Mouse (Mus musculus): ENCODE measurements around the gene Map2k6. TPM values are rescaled to one million over a fixed set of nuclear protein-coding genes. Genes with fewer than 3 reads are reported as not detected.
"Not testable (repeated sequence)": the region's sequence is repeated elsewhere in the genome, so short reads cannot be mapped to it uniquely, and the experiment has no call there.

The Map2k6 gene
- 10 to 100 TPM; 11.8 to 15.0 TPM for total RNA-seq (2021)

DNA sequence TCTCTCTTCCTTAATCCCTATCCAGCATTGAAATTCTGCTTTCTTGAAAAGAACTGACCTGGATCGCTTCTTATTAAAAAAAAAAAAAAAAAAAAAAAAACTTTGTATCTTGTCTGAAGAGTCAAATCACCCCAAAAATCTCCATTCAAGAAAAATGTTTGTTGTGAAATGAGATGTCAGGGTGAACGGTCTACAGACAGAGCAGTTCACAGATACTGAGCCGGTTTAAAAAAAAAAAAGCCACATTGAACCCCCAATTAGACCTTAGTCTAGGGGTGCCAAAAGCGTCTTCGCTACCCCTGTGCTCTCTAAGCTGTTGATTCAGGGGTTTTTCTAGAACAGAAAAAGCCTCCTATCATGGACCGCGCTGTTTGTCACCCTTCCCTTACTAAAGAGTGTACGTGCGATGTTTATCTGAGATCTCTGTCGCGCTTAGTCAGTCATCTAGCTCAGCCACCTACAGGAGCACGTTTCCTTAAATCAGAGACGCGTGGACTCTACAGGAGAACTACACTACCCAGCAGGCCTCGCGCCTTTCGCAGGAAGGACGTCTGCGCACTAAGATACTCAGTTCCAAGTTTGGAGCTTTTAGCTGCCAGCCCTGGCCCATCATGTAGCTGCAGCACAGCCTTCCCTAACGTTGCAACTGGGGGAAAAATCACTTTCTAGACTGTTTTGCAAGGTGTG lies at the start of gene Map2k6:
Gene Map2k6, plus strand, starts transcription at position 570 of the 687 bp plus-strand sequence.
- DNase-seq = peak; percentile 80

- DNase-seq = no peak
Measured at GRCm38 (mm10) chr11:110354261-110354660, 44.7 kb upstream of the Map2k6 start.

DNA sequence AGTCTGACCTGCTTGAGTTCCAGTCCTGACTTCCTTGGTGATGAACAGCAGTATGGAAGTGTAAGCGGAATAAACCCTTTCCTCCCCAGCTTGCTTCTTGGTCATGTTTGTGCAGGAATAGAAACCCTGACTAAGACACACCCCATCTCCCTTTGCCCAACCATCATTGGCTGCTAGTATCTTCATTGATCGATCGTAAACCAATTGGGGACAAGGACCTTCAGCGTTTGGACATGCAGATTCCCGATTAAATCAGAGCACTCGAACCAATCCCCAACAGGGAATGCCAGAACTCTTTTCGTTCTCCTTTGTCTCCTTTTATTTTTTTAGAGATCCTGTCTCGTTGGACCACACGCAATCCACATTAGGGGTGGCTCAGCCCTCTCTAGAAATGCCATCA lies 43.8 kb upstream of the Map2k6 start:
- not testable (repeated sequence) for DNase-seq

DNA sequence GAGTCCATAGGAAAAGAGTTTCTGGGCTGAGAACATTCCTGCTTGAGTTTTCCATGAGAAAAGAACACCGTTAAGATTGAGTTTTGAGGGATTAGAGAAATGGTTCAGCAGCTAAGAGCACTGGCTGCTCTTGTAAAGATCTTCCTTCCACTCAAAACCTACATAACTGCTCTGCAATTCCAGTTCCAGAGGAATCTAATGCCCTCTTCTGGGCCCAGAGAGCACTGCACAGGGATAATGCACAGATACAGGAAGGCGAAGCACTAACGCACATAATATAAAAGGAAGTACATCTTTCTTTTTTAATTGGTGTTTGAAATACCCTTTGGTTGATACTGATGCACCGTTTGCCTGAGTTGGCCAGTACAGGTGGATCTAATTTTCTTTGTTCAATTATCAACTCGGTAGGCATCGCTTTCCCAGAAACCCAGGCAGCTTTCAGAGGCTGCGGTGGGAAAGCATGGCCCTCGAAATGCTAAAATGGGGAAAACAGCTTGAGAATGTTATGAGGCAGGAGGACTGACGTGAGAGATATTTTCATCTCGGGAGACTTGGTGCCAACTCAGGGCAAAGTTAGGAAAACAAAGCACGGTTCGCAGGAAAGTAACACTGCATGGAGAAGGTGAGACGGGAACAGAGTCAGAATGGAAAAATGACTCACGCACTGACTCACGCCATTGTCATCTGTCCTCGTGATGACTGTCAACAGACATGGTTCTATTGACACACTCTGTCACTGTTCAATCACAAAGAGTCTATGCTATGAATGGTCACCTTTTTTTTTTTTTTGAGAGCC lies 41.0 kb upstream of the Map2k6 start:
- peak; percentile 47 for DNase-seq

GRCm38 (mm10) chr11:110365016-110365415 lies 33.9 kb upstream of the Map2k6 start:
- DNase-seq = peak; percentile 67

- DNase-seq = no peak
Measured at GRCm38 (mm10) chr11:110366902-110367301, 32.0 kb upstream of the Map2k6 start.

- no peak for DNase-seq
Measured at GRCm38 (mm10) chr11:110367638-110368037, 31.3 kb upstream of the Map2k6 start.

DNA sequence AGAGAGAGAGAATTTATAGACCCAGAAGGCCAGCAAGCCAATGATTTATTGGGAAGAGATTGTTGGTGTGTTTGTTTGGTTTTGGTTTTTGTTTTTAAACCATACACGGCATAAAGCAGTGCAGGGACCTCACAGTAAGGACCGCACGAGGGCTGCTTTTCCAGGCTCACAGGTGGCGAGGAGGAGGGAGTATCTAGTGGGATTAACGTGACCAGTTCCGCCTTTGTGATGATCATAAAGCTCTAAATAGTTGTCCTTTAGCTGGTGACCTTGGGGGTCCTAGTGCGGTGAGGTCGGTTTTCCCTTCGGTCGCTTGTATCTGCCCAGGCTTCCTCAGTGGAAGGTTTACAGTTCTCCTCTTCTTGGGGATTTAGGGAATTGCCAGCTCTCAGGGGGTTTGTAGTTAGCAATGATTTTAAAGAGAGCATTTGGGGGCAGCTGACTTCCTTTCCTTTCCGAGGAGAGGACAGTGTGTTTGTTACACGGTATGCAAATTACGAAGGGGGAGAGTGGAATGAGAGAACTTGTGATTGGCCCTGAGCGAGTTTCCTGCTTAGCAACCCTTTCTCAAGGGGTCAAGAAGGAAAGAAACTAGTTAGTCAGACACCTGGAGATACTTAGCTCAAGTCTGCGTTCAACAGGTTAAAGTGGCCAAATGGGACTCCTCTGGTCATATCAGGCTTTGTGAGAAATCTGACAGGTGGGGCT lies 29.5 kb upstream of the Map2k6 start:
- peak; percentile 14 for DNase-seq

- DNase-seq = no peak
Measured at GRCm38 (mm10) chr11:110371827-110372226, 27.1 kb upstream of the Map2k6 start.

DNA sequence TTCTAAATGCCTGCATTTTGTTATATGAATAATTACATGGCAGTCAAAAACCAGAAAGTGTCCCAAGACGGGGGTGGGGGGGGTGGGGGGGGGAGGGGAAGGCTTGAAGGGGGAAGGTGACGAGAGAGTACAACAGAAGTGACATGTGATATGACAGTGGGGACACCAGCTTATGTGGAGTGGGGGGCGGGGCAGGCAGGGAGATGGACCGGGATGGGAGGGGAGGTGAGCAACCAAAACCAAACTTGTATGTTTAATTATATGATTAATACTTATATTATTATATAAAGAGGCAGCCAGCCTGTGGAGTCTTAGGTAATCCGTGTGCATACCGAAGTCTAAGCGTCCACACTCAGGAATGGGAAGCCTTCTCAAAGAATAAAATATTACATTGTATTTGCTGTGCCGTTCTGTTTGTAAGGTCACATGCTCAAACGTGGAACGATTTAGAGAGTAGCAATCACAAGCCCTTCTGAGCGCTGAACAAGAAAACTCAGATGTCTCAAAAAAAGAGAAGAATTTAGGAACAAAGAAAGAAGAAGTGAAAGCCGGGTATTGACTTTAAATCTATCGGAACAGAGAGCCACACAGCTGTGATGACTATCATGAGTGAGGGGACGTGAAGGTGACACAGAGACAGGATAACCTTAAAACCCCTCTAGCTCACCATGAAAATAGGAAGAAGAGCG lies 26.5 kb upstream of the Map2k6 start:
- DNase-seq = no peak

DNA sequence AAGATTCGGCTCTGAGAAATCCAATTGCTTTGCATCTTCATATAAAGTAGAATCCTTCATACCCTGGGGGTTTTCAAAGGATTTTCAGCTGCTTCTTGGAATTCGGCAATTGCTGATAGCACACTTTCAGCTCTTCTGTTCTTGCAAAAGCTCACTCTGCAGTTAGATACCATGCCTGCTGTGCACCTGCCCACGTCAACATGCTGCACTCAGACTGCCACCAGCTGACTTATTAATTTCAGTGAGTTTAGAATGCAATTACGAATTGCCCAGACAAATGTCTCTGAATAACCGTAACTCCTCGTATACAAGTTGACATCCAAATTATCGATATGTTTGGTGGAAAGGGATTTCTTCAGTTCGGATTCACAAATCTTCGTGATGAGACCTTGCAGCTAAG lies 24.9 kb upstream of the Map2k6 start:
- no peak for DNase-seq

GRCm38 (mm10) chr11:110379661-110380309 lies 19.1 kb upstream of the Map2k6 start:
- DNase-seq = peak; percentile 58

DNA sequence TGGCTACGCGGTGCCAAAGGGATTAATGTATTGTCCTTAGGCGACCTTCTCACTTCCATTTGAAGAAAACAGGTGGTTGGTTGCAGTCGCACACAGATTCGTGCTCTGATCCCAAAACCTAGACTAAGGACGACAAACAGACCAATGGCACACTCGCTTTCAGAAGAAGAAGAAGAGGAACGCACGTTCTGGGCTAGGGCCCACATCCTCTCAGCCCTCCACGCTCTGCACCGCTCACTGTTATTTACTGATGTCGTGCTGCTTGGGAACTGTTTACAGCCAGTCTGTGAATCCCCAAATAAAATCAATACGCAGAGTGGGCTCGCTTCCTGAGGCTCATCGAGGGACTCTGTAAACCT lies 18.6 kb upstream of the Map2k6 start:
- DNase-seq = no peak

DNA sequence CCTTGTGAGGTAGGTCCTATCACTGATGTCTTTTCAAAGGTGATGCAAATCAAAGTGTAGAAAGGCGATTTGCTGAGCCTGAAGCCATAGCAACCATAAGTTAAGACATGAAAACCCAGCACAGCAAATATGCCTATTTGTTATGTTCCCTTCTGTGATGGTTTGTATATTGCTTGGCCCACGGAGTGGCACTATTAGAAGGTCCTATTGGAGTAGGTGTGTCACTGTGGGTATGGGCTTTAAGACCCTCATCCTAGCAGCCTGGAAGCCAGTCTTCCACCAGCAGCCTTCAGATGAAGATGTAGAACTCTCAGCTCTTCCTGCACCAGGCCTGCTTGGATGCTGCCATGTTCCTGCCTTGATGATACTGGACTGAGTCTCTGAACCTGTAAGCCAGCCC lies 13.4 kb upstream of the Map2k6 start:
- no peak for DNase-seq

- no peak for DNase-seq
Measured at GRCm38 (mm10) chr11:110392763-110393162, 6.2 kb upstream of the Map2k6 start.

DNA sequence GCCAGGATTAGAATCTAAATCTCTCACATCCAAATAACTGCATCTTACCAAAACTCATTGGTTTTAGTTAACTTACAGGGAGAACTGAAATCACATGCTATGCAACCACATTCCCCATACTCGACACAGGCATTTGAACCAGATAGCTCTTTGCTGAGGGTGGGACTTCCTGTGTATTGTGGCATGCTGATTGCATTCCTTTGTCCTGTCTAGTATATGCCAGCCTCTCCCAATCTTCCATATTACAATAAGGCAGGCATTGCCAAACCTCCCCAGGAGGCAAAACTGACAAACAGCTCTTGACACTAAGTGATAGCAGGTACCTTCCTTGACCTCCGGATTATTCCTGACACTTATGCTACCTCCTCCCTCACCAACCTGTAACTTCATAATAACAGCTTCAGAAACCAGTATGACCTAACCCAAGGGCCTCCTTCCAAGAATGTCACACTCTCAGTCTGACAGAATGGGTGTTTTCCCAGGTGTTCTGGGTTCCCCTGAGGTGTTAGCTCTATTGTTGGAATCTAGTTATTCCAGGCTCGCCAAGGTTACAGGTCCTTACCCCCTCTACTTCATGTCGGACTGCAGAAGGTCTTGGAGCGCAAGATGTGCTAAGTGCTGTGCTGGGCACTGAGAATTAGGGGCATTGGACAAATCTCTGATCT lies 4.0 kb upstream of the Map2k6 start:
- DNase-seq = no peak

DNA sequence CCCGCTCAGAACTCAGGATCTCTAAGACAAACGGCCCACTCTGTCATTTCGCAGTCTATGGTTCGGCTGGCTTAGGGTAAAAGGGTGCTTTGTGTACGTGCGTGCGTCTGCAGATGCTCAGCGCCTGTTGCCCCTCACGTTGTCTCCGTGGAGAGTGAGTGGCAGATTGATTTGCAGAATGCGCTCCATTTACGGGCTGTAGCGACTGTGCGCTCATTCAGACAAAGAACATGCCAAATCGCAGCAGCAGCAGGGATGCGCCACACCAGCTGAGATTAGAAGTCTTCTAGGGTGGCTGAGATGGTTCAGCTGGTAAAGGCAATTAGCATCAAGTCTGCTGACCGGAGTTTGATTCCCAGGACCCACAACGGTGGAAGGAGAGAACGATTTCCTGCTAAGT lies 2.8 kb upstream of the Map2k6 start:
- DNase-seq = no peak

- DNase-seq = no peak
Measured at GRCm38 (mm10) chr11:110399240-110400150, 573 bp downstream of the Map2k6 start.

DNA sequence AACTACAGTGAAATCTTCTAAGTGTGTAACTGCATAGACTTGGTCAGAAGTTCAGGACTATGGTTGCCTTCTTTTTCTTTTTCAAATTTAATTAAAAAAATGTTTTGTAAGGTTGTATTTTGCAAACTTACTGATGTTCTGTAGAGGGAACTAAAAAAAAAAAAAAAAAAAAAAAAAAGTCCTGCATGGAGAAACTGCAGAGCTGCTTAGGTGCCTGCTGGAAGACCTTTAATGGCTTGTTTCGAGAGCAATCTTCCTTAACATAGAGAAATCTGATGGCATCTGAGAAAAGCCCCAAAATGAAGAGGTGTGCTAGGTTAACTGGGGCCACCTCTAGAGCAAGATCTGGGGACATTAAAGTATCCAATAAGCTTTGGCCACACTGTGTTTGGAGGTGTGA lies 1.4 kb downstream of the Map2k6 start:
- no peak for DNase-seq

DNA sequence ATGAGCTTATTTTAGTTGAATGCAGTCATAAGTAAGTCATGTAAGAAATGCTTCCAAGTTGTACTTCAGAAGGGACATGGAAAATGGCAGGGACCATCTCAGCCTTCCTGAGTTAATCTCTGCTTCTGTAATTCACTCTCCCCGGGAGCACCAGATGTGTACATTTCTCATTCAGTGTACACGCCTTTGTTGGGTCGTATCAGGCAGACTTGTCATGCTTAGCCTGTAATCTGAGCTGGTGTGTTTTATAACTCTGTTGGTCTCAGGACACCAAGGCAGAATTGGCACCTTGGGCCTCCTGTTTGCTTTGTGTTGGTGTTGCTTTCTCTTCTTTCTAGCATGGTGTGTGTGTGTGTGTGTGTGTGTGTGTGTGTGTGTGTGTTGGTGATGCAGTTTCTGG lies 3.7 kb downstream of the Map2k6 start:
- DNase-seq = no peak

GRCm38 (mm10) chr11:110403602-110404001 lies 4.7 kb downstream of the Map2k6 start:
- DNase-seq = no peak
